Mouse (Mus musculus) hematopoietic stem cell, adult 5-6 weeks (primary cell): ENCODE measurements around the gene Asb17. TPM values are rescaled to one million over a fixed set of nuclear protein-coding genes. Genes with fewer than 3 reads are reported as not detected.
"Not testable (repeated sequence)": the region's sequence is repeated elsewhere in the genome, so short reads cannot be mapped to it uniquely, and the experiment has no call there.

ENCODE experiments used
- ATAC-seq, 2 experiments: fragments of 125-278 bp in 1 of 2; replicated peaks in 1 of 2; 2 replicates each; pipeline ENCODE4 v1.8.0; 2016 to 2017; ENCODE audit warnings: inconsistent platforms in 2 of 2, mild to moderate bottlenecking in 2 of 2, moderate number of reproducible peaks in 2 of 2, low read depth in 1 of 2, moderate TSS enrichment in 1 of 2; ENCODE audit not compliant: low FRiP score in 2 of 2, poor library complexity in 2 of 2, severe bottlenecking in 2 of 2, insufficient read depth in 1 of 2, low TSS enrichment in 1 of 2
- total RNA-seq: library from RNA; stranded (forward); fragments of 172-1452, 232-1000 nt; gene quantifications from 2 replicates; pipeline ENCODE4 v1.2.3, GENCODE M21; 2017

Gene Asb17
- total RNA-seq, 1 experiment from 2014 or later, result not detected

- ATAC-seq, result no peak
Observed at GRCm38 (mm10) chr3:153826616-153827015, 17.4 kb upstream of the Asb17 start.

DNA sequence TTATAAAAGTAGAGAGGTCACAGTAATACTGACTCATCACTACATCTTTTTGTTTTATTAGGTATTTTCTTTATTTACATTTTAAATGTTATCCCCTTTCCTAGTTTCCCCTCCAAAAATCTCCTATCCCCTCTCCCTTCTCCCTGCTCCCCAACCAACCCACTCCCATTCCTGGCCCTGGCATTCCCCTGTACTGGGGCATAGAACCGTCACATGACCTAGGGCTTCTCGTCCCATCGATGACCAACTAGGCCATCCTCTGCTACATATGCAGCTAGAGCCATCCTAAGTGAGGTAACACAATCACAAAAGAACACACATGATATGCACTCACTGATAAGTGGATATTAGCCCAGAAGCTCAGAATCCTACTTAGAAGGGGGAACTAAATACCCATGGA lies 14.2 kb upstream of the Asb17 start:
- ATAC-seq, result not testable (repeated sequence)

DNA sequence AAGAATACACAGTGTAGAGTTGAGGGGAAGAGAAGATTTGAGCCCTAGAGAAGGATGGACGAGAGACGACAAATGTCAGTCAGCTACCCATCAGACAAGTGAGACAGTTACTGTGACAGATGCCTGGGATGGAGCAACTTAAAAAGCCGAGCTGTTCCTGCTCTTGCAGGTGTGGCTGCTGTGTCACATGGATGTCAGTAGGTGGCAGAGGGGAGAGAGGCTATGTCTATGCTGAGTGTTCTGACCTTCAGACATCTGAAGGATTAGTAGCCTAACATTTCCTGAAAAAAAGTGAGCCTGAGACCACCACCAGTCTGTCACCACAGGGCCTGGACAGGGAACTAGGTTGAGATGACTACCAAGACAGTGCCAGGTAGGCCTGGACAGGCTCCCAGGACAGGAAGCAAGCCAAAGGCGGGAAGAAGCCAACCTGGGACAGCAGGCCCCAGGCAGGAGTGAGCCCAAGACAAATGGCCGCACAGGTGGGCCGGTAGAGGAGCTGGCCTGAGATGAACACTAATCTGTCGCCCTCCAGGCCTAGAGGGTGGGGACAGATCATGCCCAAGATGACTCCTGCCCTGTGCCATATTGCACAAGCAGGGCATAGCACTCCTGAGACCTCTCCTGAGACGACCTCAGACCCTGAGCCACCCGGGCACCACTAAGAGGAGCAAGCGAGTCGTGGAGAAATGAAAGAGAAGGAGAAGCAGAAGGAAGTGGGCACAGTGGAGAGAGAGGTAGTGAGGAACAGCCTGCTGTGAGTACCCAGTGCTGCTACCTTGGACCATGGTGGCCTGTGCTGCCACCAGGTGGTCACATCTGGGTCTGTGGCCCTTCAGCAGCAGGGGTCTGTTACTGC lies 12.8 kb upstream of the Asb17 start:
- ATAC-seq, result peak; percentile 88 to 92

- ATAC-seq, result no peak
Observed at GRCm38 (mm10) chr3:153831873-153832653, 11.9 kb upstream of the Asb17 start.

DNA sequence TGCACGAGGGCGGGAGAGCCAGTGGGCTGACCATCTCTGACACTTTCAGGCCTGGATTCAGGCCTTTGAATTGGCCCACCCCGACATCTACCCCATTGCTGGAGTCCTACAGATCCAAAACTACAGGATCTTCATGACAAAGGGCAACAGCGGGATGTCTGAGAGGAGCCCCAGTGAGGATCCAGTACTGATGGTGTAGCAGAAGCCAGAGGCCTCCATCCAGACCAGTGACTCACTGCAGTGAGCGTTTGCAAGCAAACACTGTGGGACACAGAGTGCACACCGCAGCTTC lies 11.4 kb upstream of the Asb17 start:
- ATAC-seq, result no peak

GRCm38 (mm10) chr3:153834071-153834470 lies 9.9 kb upstream of the Asb17 start:
- ATAC-seq, result no peak

- ATAC-seq, result peak; percentile 62 to 63
Observed at GRCm38 (mm10) chr3:153835455-153836086, 8.4 kb upstream of the Asb17 start.

DNA sequence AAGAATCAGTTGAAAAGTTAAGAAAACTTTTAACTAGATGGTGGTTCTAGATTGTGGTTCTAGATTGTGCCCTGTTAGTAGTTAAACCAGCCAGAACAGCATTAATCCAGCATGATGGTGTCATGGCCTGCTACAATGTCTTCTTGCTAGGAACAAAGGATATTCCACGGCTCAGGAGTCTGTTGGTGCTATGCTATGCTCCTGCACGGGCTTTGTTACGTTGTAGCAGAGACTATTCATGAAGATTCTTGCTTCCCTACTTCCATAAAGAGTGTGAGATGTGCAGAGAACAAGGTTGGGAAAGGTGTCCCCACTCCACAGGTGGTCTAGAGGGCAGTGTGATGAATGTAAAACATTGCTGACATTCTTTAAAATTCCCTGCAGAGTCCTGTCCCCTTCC lies 7.7 kb upstream of the Asb17 start:
- no peak for ATAC-seq

DNA sequence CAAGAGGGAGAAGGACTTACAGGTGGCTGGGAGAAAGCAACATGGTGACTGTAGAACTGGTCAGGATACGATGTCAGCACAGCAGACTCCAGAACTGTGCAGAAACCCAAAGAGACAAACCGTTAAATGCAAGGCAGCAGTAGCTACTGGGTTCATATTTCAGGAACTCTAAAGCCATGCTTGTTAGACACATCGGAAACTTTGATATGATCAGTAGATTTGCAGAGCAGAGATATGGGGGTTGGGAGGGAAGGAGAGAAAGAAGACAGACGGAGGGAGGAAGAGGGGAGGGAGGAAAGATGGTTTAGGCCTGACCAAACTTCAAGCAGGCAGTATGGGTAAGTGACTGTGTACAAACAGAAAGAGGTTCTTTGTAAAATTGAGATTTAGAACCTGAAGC lies 6.4 kb upstream of the Asb17 start:
- no peak for ATAC-seq

DNA sequence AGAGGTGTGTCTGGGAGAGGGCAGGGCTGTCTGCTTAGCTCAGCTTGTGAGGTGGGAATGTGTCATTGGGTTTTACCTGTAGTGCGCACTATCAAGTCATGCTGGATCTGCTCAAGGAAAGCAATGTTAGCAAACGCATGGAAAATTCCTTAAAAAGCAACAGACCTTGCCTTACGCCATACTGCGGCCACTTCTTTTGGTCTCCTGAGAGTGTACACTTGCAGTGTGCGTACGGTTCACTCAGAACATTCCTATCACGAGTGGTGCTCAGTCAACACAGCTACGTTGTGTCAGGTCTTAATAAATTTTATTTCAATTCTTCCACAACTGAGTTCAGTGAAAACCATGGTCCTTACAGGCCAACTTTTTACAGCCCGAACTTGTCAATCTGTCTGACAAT lies 748 bp downstream of the Asb17 start:
- no peak for ATAC-seq

DNA sequence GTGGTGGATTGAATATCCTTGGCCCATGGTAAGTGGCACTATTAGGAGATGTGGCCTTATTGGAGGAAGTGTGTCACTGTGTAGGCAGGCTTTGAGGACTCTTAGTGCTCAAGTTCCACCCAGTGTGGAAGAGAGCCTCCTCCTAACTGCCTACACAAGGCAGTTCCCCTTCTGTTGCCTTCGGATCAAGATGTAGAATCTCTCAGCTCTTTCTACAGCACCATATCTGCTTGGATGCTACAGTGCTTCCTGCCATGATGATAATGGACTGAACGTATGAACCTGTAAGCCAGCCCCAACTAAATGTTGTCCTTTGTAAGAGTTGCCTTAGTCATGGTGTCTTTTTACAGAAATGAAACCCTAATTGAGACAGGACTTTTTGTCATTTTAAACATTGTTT lies 1.5 kb downstream of the Asb17 start:
- no peak for ATAC-seq

DNA sequence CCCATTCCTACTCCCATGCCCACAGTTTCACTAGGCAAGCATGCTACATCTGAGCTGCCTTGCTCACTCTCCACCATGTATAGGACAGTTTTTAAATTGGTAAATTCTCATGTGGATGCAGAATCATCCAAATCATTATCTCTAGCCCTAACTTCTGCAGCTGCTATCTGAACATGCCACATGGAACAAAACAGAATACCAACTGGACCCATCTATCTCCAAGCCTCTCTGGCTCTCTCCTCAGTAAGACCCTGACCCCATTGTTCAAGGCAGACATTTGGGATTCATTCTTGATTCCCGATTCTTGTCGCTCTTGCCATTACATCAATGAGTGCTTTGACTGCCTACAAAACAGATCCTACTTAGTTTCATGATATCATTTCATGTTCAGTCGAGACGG lies 2.1 kb downstream of the Asb17 start:
- ATAC-seq, result no peak

- no peak for ATAC-seq
Observed at GRCm38 (mm10) chr3:153847207-153847733, 3.3 kb downstream of the Asb17 start.

DNA sequence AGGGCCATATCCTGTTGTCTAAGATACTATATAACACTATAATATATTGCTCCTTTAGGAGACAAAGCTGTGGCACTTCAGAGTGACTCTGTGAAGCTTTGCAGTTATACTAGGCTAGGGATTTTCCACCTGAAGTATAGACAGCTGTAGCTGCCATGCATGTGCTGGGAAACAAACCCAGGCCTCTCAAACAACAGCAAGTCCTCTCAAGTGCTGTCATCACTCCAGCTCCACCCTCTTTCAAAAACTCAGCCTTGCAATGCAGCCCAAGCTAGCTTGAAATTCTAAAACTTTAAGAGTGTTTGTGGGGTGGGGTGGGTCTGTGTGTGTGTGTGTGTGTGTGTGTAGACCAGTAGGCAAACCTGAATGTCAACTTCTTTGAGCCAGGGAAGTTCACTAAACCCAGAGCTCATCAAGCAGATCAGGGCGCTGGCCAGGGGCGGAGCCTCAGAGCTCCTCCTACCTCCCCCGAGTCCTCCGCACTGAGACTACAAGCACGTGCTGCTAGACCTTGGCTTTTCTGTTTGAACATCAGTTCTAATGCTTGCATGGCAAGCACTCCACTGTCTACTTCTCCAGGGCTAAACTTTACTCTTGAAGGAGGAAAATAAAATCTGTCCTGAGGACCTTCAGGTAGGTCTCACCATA lies 5.5 kb downstream of the Asb17 start:
- peak; percentile 82 to 85 for ATAC-seq

GRCm38 (mm10) chr3:153850759-153851158 lies 6.8 kb downstream of the Asb17 start:
- ATAC-seq, result no peak

DNA sequence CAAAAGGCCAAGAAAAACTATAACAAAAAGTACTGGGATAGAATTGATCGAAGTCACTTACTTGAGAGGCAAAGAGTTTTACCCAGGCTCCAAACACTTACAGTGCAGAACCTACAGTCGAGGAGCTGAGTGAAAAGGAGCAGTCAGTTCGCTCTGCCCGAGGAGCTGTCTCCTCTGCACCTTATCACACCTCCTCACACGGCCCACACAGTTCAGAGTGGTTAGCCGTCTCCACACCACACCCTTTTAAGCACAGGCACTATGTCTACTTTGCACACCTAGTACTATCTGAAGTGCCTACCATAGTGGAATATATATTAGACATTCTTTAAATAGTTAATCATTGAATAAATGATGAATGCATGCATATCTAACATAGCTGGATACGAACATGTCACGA lies 8.3 kb downstream of the Asb17 start:
- ATAC-seq, result peak in 1 of 2 experiments; percentile 57; a peak in 2 of 4 replicates

DNA sequence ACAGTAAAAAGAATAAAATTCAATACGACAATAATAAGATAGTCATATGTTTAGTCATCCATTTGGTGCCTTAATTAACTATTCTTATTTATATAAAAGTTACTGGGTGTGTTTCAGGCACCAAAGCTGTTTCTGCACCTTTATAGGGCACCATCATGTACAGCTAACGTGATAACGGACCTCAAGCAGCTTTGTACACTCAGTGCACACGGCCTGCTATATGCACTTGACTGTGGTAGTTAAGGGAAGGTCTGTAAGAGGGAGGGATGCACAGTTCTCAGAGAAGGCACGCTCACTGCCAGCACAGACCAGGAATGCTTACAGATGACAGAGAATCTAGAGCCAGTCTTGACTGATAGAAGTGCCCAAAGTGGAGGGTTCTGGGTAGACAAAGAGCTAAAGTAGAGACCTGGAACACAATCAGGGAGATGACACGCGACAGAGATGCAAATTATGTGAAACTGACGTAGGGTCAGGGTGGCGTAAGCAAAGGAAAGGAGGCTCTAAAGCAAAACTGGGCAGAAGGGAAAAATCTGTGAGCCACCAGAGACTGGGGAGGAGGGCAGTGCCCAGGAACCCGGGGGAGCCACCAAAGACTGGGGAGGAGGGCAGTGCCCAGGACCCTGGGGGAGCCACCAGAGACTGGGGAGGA lies 14.5 kb downstream of the Asb17 start:
- ATAC-seq, result no peak
